Mouse (Mus musculus) layer of hippocampus, postnatal 36 days (tissue): ENCODE measurements at regions not wholly inside any gene's neighbourhood (a gene's known extent, or its start where the extent isn't known, plus 50 kb on each side); places are given as distances from the start of the nearest gene placed in this dataset.

ENCODE experiments used
- DNase-seq, 2 experiments: peaks; one replicate each; pipeline ENCODE4 v3.0.0; 2022

GRCm38 (mm10) chr5:51757864-51758263 lies 190.3 kb upstream of the Ppargc1a start:
- DNase-seq: no peak

GRCm38 (mm10) chr5:51752024-51752423 lies 184.5 kb upstream of the Ppargc1a start:
- DNase-seq: no peak

- DNase-seq: no peak
Measured at GRCm38 (mm10) chr5:51750456-51750855, 182.9 kb upstream of the Ppargc1a start.

- no peak for DNase-seq
Measured at GRCm38 (mm10) chr5:51740893-51741292, 173.4 kb upstream of the Ppargc1a start.

- DNase-seq: no peak
Measured at GRCm38 (mm10) chr5:51730241-51730640, 162.7 kb upstream of the Ppargc1a start.

GRCm38 (mm10) chr5:51729771-51730170 lies 162.2 kb upstream of the Ppargc1a start:
- DNase-seq: no peak

- no peak for DNase-seq
Measured at GRCm38 (mm10) chr5:51726762-51727161, 159.2 kb upstream of the Ppargc1a start.

GRCm38 (mm10) chr5:51718911-51719310 lies 151.4 kb upstream of the Ppargc1a start:
- DNase-seq: no peak

- no peak for DNase-seq
Measured at GRCm38 (mm10) chr5:51718451-51718850, 150.9 kb upstream of the Ppargc1a start.

- DNase-seq: no peak
Measured at GRCm38 (mm10) chr5:51711860-51712560, 144.5 kb upstream of the Ppargc1a start.

GRCm38 (mm10) chr5:51710664-51711063 lies 143.1 kb upstream of the Ppargc1a start:
- no peak for DNase-seq

- no peak for DNase-seq
Measured at GRCm38 (mm10) chr5:51709447-51709991, 142.0 kb upstream of the Ppargc1a start.

GRCm38 (mm10) chr5:51679884-51680283 lies 112.4 kb upstream of the Ppargc1a start:
- DNase-seq: no peak

- no peak for DNase-seq
Measured at GRCm38 (mm10) chr5:51671190-51671589, 103.7 kb upstream of the Ppargc1a start.

GRCm38 (mm10) chr5:51665241-51665640 lies 97.7 kb upstream of the Ppargc1a start:
- DNase-seq: no peak

GRCm38 (mm10) chr5:51658232-51658896 lies 90.8 kb upstream of the Ppargc1a start:
- DNase-seq: no peak

- no peak for DNase-seq
Measured at GRCm38 (mm10) chr5:51653507-51653906, 86.0 kb upstream of the Ppargc1a start.

- DNase-seq: no peak
Measured at GRCm38 (mm10) chr5:51624400-51624799, 56.9 kb upstream of the Ppargc1a start.
